Comparison of ENCODE assay signal across 14 mouse cellular contexts in genomic region chr16:94420498-94420897, GRCm38 (mm10). TPM values are rescaled to one million over a fixed set of nuclear protein-coding genes. Genes with fewer than 3 reads are reported as not detected.
DNase-seq lines count a peak whose midpoint lies in the region; ATAC-seq and TF ChIP-seq lines count a peak whose summit lies in the region.
"Had no signal": no experiment of that assay in that cellular context is flagged by ENCODE, and none has a peak within 500 bp of the region (broad histone marks: within the 10 kb centered on the region; RNA-seq: fewer than 3 reads in every experiment).

No protein-coding gene starts in this region.

- H3K4me2 ChIP-seq in lung, postnatal 0 days (replicated peaks; ENCODE audit: low read depth, low read length): no peak overlapping the region
- no peak overlapping the region for H3K4me2 ChIP-seq in neural tube, embryonic 15.5 days
- H3K4me2 ChIP-seq: limb, embryonic 15.5 days had no signal

- no peak overlapping the region for H3K27ac ChIP-seq in gastrocnemius, adult 2 months
- H3K27ac ChIP-seq in lung, postnatal 0 days (ENCODE audit: low read length): no peak overlapping the region
- no peak overlapping the region for H3K27ac ChIP-seq in neural tube, embryonic 15.5 days (replicated peaks)
- H3K27ac ChIP-seq: hindbrain, embryonic 10.5 days; limb, embryonic 15.5 days had no signal

- H3K27me3 ChIP-seq in lung, postnatal 0 days (replicated peaks; ENCODE audit: insufficient read depth, low read length): no peaks in the 10 kb centered on the region
- no peaks in the 10 kb centered on the region for H3K27me3 ChIP-seq in Patski
- H3K27me3 ChIP-seq in neural tube, embryonic 15.5 days (replicated peaks): no peaks in the 10 kb centered on the region
- H3K27me3 ChIP-seq: limb, embryonic 15.5 days had no signal

- in situ Hi-C loops in Patski (cut with MboI; ENCODE audit: low pct_unique_long_range_greater_than_20kb): no loop called here

- H3K36me3 ChIP-seq in lung, postnatal 0 days (ENCODE audit: insufficient read depth, low read length): peaks cover 44% of the 10 kb centered on the region
- peaks cover 77% of the 10 kb centered on the region for H3K36me3 ChIP-seq in neural tube, embryonic 15.5 days

- DNase-seq in gastrocnemius, adult 2 months: no peak
- DNase-seq in gastrocnemius, postnatal 14 days: no peak
- no peak for DNase-seq in lung, postnatal 0 days (ENCODE audit: low spot score)
- no peak for DNase-seq in lung, postnatal 10 days
- no peak for DNase-seq in Patski (ENCODE audit: low read depth, low spot score)
- peak; percentile 32 for DNase-seq in naive thymus-derived CD4-positive, alpha-beta T cell, adult 2 months (ENCODE audit: low read depth)
- no peak for DNase-seq in urinary bladder, postnatal 36 days (ENCODE audit: low spot score in 2 of 2)
- DNase-seq: adrenal gland, postnatal 25 days; cerebellum, adult 9-11 months; gastrocnemius, postnatal 36 days; midbrain, embryonic 14.5 days had no signal

- 96% methylated on average over 3 of the region's 3 CpGs for WGBS in lung, postnatal 0 days
- WGBS in neural tube, embryonic 15.5 days: 95% methylated on average over 3 of the region's 3 CpGs

- TF ChIP-seq EP300 in lung, postnatal 0 days (IDR thresholded peaks at IDR 0.05): no peak

- CTCF ChIA-PET in Patski (lab: Charles Lee): interaction anchor here (0.9 to 1.5 kb wide), 3 partner anchors 9 to 21 kb away, joined by 3 to 4 read pairs (median 3); no protein-coding TSS in a partner anchor

- peak; percentile 48 for TF ChIP-seq CTCF in gastrocnemius, adult 2 months (IDR thresholded peaks at IDR 0.05)
- peak; percentile 56 for TF ChIP-seq CTCF in lung, postnatal 0 days (IDR thresholded peaks at IDR 0.05)
- TF ChIP-seq CTCF in Patski (IDR thresholded peaks at IDR 0.05): peak; percentile 59

- no peak overlapping the region for H3K4me3 ChIP-seq in gastrocnemius, adult 2 months
- H3K4me3 ChIP-seq in lung, postnatal 0 days (ENCODE audit: low read depth, low read length): no peak overlapping the region
- no peak overlapping the region for H3K4me3 ChIP-seq in neural tube, embryonic 15.5 days (replicated peaks)
- H3K4me3 ChIP-seq: hindbrain, embryonic 10.5 days; limb, embryonic 15.5 days had no signal

- intact Hi-C loops in gastrocnemius, adult 2 months (cut with DNase I): no loop called here
- intact Hi-C loops in gastrocnemius, postnatal 14 days (cut with DNase I; ENCODE audit: low total_unique reads): no loop called here

- H3K9ac ChIP-seq in lung, postnatal 0 days (replicated peaks; ENCODE audit: low read depth): no peak overlapping the region
- H3K9ac ChIP-seq in neural tube, embryonic 15.5 days (replicated peaks): no peak overlapping the region
- H3K9ac ChIP-seq: limb, embryonic 15.5 days had no signal

- H3K4me1 ChIP-seq in lung, postnatal 0 days (ENCODE audit: insufficient read depth, low read depth, low read length): no peaks in the 10 kb centered on the region
- H3K4me1 ChIP-seq in neural tube, embryonic 15.5 days: no peaks in the 10 kb centered on the region
- H3K4me1 ChIP-seq: hindbrain, embryonic 10.5 days; limb, embryonic 15.5 days had no signal

- POLR2A ChIA-PET in Patski (lab: Charles Lee): no interaction called here

- no peak for ATAC-seq in lung, postnatal 0 days
- ATAC-seq in Patski: no peak
- ATAC-seq in neural tube, embryonic 15.5 days (ENCODE audit: low FRiP score): no peak

- H3K9me3 ChIP-seq in lung, postnatal 0 days (ENCODE audit: low read length): no peaks in the 10 kb centered on the region
- H3K9me3 ChIP-seq in neural tube, embryonic 15.5 days (replicated peaks): no peaks in the 10 kb centered on the region
- H3K9me3 ChIP-seq: limb, embryonic 15.5 days had no signal

RNA-seq across cellular contexts. Expression of gene Pigp, which starts 48.9 kb away (rescaled TPM):
- 100 to 1,000 TPM; 149 to 161 TPM for total RNA-seq in gastrocnemius, adult 2 months (2021)
- total RNA-seq in gastrocnemius, postnatal 14 days (2021): 100 to 1,000 TPM; 118 to 127 TPM
- 134 and 149 TPM in 2 replicates for polyA plus RNA-seq in lung, postnatal 0 days (2015; fragmentation: Nextera tagmentation; extraction: Ambion mirVana)
- polyA plus RNA-seq in Patski (2021): 88.2 TPM
- 119 and 129 TPM in 2 replicates for polyA plus RNA-seq in neural tube, embryonic 15.5 days (2015; fragmentation: Nextera tagmentation; extraction: Ambion mirVana)

RNA-seq across cellular contexts. Expression of gene Ttc3, which starts 50.1 kb away (rescaled TPM):
- total RNA-seq in gastrocnemius, adult 2 months (2021): 10 to 100 TPM; 54.4 to 55.3 TPM
- total RNA-seq in gastrocnemius, postnatal 14 days (2021): 10 to 100 TPM; 64.0 to 71.5 TPM
- 68.9 and 78.9 TPM in 2 replicates for polyA plus RNA-seq in lung, postnatal 0 days (2015; fragmentation: Nextera tagmentation; extraction: Ambion mirVana)
- polyA plus RNA-seq in Patski (2021): 119 TPM
- polyA plus RNA-seq in neural tube, embryonic 15.5 days (2015; fragmentation: Nextera tagmentation; extraction: Ambion mirVana): 804 and 915 TPM in 2 replicates
